Mouse (Mus musculus): ENCODE measurements around the gene Fam193a. TPM values are rescaled to one million over a fixed set of nuclear protein-coding genes. Genes with fewer than 3 reads are reported as not detected.

Fam193a gene
- total RNA-seq, 2 experiments from 2014 or later: 33.4 to 43.0 TPM

DNA sequence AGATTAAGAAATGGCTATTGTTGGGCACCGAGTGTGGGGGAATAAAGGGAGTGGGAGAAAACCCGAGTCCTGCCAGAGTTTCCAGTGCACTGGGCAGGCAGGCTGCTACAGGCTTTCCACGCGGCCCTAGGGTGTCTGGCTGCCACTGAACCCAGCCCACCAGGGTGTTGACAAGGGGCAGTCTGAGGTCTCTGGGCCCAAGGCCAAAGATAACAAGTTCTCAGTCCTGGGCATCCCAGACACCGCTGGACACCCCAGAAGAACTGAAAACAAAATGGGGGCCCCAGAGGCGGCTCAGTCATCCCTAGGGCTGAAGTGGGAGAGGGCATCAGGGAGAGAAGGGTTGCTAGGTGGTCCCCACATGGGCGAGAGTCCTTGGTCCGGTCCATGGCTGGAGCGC lies 76.5 kb downstream of the Fam193a start:
- ATAC-seq (ENCODE audit: poor library complexity, severe bottlenecking): no peak

DNA sequence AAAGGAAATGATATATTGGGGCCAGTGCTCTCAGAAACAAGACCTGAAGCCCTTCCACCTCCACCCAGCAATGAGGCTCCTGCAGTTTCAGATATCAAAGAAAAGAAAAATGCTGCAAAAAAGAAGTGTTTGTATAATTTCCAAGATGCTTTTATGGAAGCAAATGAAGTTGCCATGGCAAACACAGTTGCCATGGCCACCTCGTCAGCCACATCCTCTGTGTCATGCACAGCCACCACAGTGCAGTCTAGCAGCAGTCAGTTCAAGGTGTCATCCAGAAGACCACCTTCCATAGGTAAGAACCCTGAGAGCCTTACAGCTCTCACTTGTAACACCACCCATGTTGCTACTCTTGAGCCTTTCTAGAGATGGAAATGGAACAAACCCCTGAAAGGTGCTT lies 89.3 kb downstream of the Fam193a start:
- no peak for ATAC-seq (ENCODE audit: poor library complexity, severe bottlenecking)

DNA sequence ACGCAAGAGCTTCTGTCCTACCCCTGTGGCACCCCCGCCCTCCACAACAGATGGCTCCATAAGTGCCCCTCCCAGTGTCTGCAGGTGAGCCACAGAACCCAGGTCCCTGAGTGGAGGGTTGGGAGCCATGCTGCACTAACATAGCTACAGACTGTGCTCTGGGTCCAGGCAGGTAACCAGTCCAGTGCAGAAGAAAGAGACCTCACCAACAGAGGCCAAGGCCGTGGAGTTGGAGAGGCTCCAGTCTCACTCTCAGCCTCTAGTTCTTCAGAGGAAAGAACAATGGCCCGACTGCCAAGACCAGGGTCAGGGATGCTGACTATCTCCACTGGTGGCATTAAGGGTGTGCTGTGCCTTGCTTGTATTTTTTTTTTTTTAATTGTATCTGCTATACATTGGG lies 91.6 kb downstream of the Fam193a start:
- no peak for ATAC-seq (ENCODE audit: poor library complexity, severe bottlenecking)

DNA sequence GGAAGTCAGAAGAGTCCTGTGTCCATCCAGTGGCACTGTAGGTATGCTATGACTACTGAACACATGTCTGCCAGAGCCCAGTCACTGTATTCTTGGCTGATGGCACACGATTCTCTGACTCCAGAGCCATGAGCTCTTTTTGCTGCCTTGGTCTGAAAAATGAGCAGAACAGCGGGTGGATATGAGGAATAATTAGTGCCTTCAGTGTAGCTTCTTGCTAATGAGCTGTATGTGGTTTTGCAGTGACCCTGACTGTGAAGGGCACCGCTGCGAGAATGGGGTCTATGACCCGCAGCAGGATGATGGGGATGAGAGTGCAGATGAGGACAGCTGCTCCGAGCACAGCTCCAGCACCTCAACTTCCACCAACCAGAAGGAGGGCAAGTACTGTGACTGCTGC lies 92.1 kb downstream of the Fam193a start:
- no peak for ATAC-seq (ENCODE audit: poor library complexity, severe bottlenecking)

DNA sequence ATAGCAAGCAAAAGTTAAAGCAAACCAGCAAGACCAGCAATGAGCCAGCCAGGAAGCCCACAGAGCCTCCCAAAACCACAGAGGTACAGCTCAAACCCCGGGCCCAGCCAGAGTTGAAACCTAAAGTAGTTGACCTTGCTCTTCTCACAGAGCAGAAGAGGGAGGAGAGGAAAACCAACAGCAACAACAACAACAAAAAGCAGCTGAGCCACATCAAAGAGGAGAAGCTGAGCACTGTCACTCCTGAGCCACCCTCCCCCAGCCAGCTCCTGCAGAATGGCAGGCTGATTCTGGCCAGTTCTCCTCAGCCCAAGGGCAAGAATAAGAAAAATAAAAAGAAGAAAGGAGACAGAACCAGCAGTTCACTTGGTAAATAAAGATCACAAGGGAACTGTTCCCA lies 96.3 kb downstream of the Fam193a start:
- ATAC-seq (ENCODE audit: poor library complexity, severe bottlenecking): no peak

DNA sequence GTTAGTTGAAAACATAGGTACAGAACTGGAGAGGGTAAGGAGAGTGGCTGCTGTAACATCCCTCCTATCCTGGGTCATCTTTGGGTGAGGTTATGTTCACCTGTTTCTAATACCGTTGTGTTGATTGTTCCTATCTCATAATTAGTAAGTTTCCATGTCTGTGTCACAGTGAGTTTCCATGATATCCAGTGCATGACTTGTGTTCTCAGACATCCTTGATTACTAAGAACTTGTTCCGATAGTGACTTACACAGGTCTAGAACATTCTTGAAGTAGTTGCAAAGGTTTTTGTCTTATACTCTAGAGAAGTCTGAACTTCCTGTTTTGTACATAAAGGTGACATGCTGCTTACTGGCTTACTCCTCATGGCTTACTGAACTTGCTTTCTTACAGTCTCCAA lies 96.9 kb downstream of the Fam193a start:
- ATAC-seq (ENCODE audit: poor library complexity, severe bottlenecking): no peak

DNA sequence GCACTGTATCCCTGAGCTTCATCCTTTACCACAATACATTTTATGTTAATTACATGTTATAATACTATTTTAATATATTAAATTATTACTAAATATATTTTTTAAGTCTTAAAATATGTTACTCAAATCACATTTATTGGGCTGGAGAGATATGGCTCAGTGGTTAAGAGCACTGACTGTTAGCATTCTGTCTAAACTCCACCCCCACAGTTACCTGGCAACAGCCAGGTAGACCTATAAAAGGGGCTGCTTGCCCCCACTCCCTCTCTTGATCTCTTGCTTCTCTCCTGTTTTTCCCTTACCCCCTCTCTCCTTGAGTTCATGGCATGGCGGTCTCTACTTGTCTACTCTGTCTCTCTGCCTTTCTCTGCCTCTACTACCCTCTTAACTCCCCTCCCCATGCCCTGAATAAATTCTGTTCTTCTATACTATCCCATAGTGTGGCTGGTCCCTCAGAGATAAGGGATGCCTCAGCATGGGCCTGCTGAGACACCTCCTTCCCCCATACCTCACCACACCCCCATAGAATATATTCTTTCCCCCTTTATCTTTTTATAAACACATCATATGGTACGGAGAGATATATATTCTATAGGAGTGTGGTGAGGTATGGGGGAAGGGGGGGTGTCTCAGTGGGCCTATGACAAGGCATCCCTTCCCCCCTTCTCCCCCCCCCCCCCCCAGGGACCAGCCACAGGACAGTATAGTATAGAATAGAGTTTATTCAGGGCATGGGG lies 98.5 kb downstream of the Fam193a start:
- no peak for ATAC-seq (ENCODE audit: poor library complexity, severe bottlenecking)

DNA sequence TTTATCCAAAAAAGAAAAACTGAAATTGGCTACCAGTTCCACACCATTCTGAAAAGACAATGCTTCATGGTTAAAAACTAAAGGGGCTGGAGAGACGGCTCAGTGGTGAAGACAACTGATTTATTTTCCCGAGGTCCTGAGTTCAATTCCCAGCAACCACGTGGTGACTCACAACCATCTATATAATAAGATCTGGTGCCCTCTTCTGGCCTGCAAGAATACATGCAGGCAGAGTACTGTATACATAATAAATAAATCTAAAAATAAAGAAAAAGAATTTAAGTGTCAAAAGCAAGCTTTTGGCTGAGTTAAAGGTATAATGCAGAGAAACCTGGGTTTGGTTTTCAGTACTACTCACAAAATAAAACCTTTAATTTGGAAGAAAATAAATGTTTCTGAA lies 111.2 kb downstream of the Fam193a start:
- ATAC-seq (ENCODE audit: poor library complexity, severe bottlenecking): no peak

DNA sequence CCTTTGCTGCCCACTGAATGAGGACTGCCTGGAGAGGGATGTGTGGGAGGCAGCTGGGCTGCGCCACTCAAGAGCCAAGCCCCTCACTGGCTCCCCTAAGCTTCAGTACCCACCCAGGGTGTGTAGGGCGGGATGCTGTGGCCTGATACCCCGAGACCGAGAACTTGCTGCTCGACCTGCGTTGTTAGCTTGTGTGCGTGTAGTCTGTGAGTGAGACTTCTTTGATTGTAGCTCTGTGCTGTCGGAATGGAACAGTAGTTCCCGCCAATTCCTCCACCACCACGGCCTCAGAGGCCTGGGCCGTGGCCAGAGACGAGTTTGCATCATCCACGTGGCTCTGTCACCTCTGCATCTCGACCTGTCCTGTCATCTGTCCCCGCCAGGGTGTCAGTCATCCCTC lies 116.0 kb downstream of the Fam193a start:
- no peak for ATAC-seq (ENCODE audit: poor library complexity, severe bottlenecking)

DNA sequence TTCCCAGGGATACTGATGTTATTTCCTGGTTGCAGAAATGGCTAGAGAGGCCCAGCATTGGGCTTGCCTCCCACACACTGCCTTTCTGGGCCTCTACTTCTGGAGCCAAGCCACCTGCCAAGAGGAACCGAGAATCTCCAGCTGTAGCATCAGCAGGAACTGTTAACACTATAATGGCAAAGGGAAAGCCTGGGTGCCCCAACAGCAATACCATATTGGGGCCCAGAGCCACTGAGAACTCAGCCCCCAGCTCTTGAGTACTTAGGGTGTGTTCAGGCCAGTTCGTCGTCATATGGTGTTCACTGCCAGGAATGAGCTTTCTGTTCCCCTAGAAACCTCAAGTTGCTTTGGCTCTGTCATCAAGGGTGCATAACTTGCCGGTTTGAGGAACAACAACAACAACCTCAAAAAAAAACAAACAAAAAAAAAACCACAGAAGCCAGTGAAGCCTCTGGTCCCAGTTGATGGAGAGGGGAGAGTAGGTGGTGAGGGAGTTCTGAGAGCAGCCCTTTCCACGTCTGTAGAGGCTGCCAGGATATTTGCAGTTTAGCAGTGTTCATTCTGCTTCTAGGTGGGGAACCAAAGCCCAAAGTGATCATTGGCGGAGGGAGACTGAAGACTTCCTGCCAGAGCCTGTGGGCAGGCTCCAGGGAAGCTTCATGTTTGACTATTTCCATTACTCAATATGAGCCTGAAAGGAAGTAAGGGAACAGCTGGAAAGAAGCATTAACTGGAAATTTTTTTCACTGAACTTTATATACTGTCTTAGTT lies 117.8 kb downstream of the Fam193a start:
- no peak for ATAC-seq (ENCODE audit: poor library complexity, severe bottlenecking)

DNA sequence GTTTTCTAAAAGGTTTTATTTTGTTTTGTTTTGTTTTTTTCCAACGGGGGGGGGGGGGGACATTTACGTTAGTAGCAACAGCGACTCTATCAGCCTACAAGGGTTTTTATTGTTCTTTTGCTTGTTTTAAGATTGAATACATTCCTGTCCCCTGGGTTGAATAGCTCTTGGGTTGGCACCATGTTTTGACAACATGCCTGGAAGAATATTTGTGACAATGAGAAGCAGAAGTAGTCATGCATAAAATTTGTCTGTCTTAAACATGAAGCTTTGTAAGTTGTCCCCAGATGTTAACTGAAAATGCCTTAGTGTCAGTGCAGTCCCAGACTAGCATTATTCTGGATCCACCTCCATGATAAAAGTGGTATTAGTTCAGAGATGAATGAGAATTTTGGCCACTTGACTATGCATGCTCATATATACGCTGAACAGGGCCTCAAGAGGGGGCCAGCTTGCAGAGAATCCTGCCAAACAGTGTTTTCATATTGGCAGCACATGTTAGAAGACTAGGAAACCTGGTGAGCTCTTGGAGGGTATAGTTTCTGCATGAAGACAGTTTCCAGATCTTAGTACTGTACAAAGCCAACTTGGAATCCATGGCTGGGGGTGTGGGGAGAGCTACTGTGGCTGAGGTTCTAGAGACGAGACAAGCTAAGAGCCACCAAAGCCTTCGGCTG lies 119.1 kb downstream of the Fam193a start:
- no peak for ATAC-seq (ENCODE audit: poor library complexity, severe bottlenecking)

DNA sequence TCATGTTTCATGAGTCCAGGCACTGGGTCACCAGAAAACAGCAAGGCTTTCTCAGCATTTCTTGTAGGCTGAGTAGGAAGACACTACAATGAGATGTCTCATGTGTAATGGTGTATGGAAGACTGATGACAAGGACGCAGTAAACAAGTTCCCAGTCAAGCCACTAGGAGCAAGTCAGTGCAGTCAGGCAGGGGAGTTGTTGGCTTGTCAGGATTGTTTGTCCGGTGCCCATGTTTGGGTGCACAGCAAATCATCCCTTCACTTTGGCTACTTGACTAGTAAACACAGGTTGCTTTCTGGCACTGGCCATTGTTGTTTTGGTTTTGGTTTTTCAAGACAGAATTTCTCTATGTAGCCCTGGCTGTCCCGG lies 119.7 kb downstream of the Fam193a start:
- ATAC-seq (ENCODE audit: poor library complexity, severe bottlenecking): no peak

DNA sequence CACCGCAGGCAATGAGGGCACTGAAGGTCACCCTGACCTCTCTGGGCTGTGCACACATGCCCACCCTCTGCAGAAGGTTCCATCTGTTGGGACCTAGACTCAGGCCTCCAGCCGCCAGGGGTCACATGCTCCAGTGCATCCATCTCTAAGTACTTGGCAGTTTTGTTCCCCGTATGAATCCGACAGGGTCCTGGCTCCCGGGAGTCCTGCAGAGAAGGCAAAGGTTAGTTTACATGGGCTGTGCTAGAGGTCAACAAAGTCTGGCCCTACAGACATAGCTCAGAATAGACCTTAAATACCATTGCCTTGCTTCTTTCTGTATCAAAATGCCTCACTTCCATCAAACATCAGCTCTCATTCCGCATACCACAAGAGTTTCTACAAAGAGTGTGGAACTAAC lies 127.0 kb downstream of the Fam193a start:
- no peak for ATAC-seq (ENCODE audit: poor library complexity, severe bottlenecking)

DNA sequence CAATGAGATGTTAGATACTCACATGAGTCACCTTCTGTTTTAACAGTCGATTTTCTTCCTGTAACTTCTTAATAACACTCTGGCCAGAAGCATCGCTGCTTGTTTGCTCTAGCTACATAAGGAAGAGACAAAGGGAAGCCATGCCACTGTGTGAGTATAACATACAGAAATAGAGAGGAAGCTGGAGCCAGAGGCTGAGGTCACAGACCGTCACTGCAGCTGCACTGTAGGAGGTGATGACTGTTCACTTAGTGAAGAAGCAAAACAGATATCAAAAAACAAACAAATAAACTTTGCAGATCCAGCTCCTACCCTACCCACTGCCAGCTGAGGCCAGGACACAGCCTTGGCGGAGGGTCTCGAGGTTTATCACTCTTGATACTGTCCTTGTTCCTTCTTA lies 131.2 kb downstream of the Fam193a start:
- no peak for ATAC-seq (ENCODE audit: poor library complexity, severe bottlenecking)

DNA sequence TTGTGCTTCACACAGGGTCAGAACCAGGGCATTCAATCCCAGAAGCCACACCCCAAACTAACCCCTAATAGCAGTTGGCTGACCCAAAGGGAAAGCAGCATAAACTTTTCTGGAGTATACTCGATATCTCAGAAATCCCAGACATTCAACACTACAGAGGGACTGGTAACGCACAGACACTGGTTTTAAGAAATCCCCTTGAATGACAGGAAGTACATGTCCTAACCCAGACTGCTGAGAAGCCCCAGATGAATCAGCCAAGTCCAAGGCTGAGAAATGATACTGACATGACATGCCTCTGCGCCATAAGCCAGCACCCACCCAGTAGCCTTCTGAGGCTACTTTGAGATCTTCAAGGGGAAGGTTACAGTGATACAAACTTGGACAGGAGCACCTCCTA lies 131.9 kb downstream of the Fam193a start:
- no peak for ATAC-seq (ENCODE audit: poor library complexity, severe bottlenecking)

DNA sequence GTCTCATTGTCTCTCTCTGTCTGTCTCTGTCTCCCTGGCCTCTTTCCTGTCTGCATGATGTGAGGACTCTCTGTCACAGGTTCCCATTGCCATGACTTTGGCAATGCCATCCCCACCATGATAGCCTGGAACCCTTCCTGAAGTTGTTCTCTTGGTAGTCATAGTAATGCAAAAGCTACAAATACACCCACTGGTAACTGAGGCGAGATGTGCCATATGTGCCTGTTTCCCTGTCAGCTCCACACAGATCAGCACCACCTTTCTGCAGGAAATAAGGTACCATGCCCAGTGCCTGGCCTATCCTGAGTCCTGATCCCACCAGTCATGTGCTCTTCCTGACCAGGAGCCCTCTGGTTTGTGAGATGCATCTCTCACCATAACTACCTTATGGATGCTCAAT lies 132.7 kb downstream of the Fam193a start:
- no peak for ATAC-seq (ENCODE audit: poor library complexity, severe bottlenecking)

DNA sequence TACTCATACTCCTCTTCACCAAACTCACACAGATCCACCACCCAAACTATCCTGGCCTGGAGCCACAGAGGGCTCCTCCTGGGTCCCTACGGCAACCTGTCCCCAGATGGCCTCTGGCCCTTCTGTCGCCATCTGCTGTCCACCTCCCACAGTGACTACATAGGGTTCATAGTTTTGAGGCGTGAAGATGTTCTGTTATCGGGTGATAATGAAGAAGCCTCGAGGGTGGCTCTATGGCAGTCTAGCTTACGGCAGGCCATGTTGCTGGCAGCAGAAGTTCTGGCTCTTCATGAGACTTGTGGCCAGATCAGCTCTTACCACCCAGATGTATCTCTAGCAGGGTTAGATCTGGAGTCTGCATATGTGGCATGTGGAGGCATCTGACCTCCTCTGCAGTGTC lies 133.1 kb downstream of the Fam193a start:
- no peak for ATAC-seq (ENCODE audit: poor library complexity, severe bottlenecking)

DNA sequence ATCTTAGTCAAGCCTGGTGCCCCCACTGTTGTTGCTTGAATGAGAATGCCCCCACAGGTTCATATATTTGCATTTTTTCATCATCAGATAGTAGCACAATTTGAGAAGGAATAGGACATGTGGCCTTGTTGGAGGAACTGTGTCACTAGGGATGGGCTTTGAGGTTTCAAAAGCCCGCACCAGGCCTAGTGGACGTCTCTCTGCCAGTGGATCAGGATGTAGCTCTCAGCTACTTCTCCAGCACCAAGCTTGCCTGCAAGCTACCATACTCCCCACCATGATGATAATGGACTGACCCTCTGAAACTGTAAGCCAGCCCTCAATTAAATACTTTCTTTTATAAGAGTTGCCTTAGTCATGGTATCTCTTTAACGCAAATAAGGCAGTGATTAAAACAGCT lies 142.8 kb downstream of the Fam193a start:
- ATAC-seq (ENCODE audit: poor library complexity, severe bottlenecking): no peak

DNA sequence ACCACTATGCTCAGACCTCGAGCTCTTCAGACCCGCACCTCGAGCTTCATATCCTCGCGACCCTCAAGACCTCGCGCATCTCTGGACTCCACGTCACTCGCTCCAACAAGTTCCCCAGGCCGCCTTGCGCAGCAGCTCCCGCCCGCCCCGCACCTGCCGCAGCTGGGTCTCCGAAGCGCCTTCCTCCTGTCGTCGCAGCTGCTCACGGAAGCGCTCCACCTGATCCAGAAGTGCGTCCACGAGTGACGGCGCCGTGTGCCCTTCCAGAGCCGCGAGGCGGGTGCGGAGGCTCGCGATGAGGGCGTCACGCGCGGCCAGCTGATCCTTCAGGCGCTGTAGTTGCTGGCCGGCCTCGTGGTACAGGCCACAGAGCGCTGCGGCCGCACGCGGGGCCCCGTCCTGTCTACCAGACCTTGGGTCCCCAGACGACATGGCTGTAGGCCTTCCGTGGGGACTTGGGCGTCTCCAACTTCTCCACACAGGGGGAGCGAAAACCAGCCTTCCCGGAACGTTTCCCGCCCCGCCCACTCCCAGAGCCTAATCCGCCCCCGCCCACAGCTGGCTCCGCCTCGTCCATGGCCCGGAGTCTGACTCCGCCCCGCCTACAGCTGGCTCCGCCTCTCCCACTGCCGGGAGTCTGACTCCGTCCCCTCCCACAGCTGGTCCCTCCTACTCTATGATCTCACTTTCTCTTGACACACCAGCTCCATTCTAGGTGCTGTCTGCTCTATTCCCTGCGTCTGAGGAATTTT lies 143.9 kb downstream of the Fam193a start, which contains the start of gene Tnip2:
Gene Tnip2, minus strand, starts transcription at position 526 of the 752 bp plus-strand sequence.
- ATAC-seq (ENCODE audit: poor library complexity, severe bottlenecking): peak; percentile 95

DNA sequence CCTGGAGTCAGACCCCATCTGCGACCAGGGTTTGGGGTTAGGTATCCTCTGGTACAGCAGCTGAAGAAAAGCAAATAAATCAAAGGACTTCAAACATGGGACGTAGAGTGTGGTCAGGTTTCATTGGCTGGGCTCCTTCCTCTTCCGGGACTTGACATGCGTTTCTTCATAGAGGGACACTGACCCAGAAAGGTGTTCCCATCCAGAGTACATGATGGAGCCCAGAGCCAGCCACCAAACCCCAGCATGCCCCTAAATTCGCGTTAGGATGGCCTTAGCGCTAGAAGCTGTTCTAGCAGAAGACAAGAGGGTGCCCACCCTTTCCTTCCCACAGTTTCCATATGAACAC lies 144.5 kb downstream of the Fam193a start:
- peak; percentile 67 for ATAC-seq (ENCODE audit: poor library complexity, severe bottlenecking)

DNA sequence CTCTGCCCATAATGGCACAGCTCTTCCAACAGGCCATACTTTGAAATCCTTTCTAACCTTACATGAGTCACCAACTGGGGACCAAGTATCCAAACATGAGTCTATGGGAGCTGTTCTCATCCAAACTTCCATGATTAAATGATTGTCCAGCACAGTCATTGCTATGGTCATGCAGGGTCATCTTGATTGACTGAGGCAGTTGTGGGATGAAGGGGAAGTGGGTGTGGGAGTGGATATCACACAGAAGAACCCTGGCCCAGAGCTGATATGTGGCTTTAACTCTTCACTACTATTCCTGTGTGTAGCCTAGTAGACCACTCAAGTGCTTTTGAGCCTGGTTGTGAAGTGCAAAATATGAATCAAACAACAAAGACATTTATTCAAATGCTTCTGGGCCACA lies 145.4 kb downstream of the Fam193a start:
- ATAC-seq (ENCODE audit: poor library complexity, severe bottlenecking): no peak
